Mouse (Mus musculus): ENCODE results near the gene Dgkq.
A peak's percentile ranks its signal among the peaks of the same experiment; 100 is the strongest.

- peak; percentile 78; the same call in 1 of the 2 replicates for TF ChIP-seq POLR2A (IDR thresholded peaks at IDR 0.05; ENCODE audit: extremely low read depth, insufficient read depth, low read length)
- TF ChIP-seq CTCF (IDR thresholded peaks at IDR 0.05; ENCODE audit: extremely low read depth, insufficient read depth, low read length), result peak; percentile 56
These were observed at the start of gene Dgkq for GRCm38 (mm10) chr5:108668977-108669936.

All from cortical plate, adult 2 months (tissue).